Mouse (Mus musculus) myocyte (in vitro differentiated cells): ENCODE results near the gene Dph2.

Experiments used
- CEBPB ChIP-seq: IDR thresholded peaks from 2 replicates; pipeline ENCODE4 v1.6.1; 2011; ENCODE audit warnings: mild to moderate bottlenecking, moderate library complexity; ENCODE audit not compliant: poor library complexity, insufficient read depth, severe bottlenecking
- E2F4 ChIP-seq: IDR thresholded peaks from one replicate; pipeline ENCODE4 v1.6.1; 2011; ENCODE audit warnings: mild to moderate bottlenecking, control low read depth, moderate library complexity; ENCODE audit not compliant: insufficient read depth
- MAX ChIP-seq: IDR thresholded peaks from one replicate; pipeline ENCODE4 v1.6.1; 2011; ENCODE audit warnings: low read depth, mild to moderate bottlenecking, control low read depth
- MYOD1 ChIP-seq, 3 experiments: IDR thresholded peaks; one replicate each; pipeline ENCODE4 v1.6.1; 2011; ENCODE audit warnings: control low read depth in 2 of 3, low read depth in 2 of 3, mild to moderate bottlenecking in 2 of 3, moderate library complexity in 1 of 3; ENCODE audit not compliant: insufficient read length in 2 of 3, control insufficient read depth in 1 of 3
- MYOG ChIP-seq, 3 experiments: IDR thresholded peaks; one replicate each; pipeline ENCODE4 v1.6.1; 2011; ENCODE audit warnings: control low read depth in 2 of 3, low read depth in 2 of 3, mild to moderate bottlenecking in 2 of 3; ENCODE audit not compliant: insufficient read length in 2 of 3, control insufficient read depth in 1 of 3, insufficient read depth in 1 of 3
- POLR2A ChIP-seq: IDR thresholded peaks from one replicate; pipeline ENCODE4 v1.6.1; 2011; ENCODE audit warnings: low read depth, mild to moderate bottlenecking, control low read depth, moderate library complexity; ENCODE audit not compliant: insufficient read length
- POLR2AphosphoS2 ChIP-seq: IDR thresholded peaks from one replicate; pipeline ENCODE4 v1.6.1; 2011; ENCODE audit warnings: low read depth, control low read depth; ENCODE audit not compliant: insufficient read length
- REST ChIP-seq: IDR thresholded peaks from one replicate; pipeline ENCODE4 v1.6.1; 2011; ENCODE audit warnings: mild to moderate bottlenecking, control low read depth, moderate library complexity; ENCODE audit not compliant: insufficient read depth, insufficient read length
- SRF ChIP-seq: IDR thresholded peaks from one replicate; pipeline ENCODE4 v1.6.1; 2011; ENCODE audit warnings: low read depth; ENCODE audit not compliant: control insufficient read depth, insufficient read length
- TCF12 ChIP-seq: IDR thresholded peaks from one replicate; pipeline ENCODE4 v1.6.1; 2011; ENCODE audit warnings: mild to moderate bottlenecking, control low read depth; ENCODE audit not compliant: poor library complexity, insufficient read depth, severe bottlenecking
- TCF3 ChIP-seq: IDR thresholded peaks from one replicate; pipeline ENCODE4 v1.6.1; 2011; ENCODE audit warnings: low read depth, control low read depth; ENCODE audit not compliant: insufficient read length
- USF1 ChIP-seq: IDR thresholded peaks from one replicate; pipeline ENCODE4 v1.6.1; 2011; ENCODE audit warnings: low read depth, mild to moderate bottlenecking, control low read depth, moderate library complexity

- TF ChIP-seq POLR2A, result no peak
- TF ChIP-seq REST, result no peak
- no peak for TF ChIP-seq POLR2AphosphoS2
- no peak for TF ChIP-seq TCF12
- no peak for TF ChIP-seq MAX
- no peak for TF ChIP-seq E2F4
- TF ChIP-seq CEBPB, result no peak
- no peak for TF ChIP-seq USF1
- no peak for TF ChIP-seq SRF
- no peak for TF ChIP-seq MYOD1 (IDR thresholded peaks at IDR 0.05; ENCODE audit: control insufficient read depth in 1 of 3, insufficient read length in 2 of 3, low read depth in 2 of 3)
- no peak for TF ChIP-seq MYOG (IDR thresholded peaks at IDR 0.05; ENCODE audit: control insufficient read depth in 1 of 3, insufficient read depth in 1 of 3, insufficient read length in 2 of 3, low read depth in 2 of 3)
- no peak for TF ChIP-seq TCF3
Measured at GRCm38 (mm10) chr4:117913421-117913820, 21.6 kb upstream of the Dph2 start.
